Mouse (Mus musculus) WW6 (cell line): ENCODE results near the gene Gabarap.
"Not testable (repeated sequence)": the region's sequence is repeated elsewhere in the genome, so short reads cannot be mapped to it uniquely, and the experiment has no call there.

ENCODE experiments used
- DNase-seq: peaks from one replicate; pipeline ENCODE4 v3.0.0-alpha.2; 2013; ENCODE audit warnings: low read depth, low spot score

The Gabarap gene

DNA sequence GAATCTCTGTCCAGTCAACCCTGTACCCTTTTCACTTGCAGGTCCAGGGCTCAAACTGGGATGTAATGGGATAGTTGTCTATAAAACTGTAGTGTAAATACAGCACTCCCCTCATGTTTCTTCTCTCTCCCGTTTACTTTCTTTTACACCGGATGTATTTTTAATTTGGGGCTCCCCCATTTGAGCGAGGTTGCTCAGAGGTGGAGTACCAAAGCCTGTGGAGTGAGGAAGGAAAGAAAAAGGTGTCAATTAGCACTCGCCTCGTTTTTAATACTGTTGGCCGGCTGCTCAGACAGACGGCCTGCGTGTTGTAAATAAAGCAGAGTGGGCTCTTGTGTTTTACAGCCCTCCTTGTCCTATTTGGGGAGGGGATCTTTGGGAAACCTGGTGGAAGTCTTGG lies 8.7 kb downstream of the Gabarap start:
- no peak for DNase-seq

DNA sequence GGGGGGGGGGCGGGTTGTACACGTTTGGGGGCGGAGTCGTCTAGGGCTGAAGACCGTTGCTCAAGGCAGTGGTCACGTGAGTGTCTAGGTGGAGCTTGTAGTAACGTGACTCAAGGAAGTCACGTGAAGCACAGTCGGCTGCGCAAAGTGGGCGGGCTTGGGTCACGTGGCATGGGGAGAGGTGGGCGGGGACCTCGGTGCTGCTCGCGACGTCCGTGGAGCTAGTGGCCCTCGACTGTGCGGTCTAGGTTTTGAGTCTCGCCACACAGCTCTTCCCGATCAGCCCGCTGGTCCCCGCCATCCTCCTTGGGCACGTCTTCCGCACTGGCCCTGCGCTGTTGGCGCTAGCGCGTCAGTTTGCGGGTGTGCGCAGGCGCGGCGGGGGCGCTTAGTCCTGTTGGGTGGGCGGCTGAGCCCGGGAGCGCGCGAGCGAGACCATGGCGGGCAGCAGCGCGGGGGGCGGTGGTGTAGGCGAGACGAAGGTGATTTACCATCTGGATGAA lies 9.5 kb downstream of the Gabarap start, which contains the start of gene Dvl2:
Gene Dvl2 (plus strand): TSS at position 200 of the 503 bp plus-strand sequence.
- peak; percentile 98 for DNase-seq

DNA sequence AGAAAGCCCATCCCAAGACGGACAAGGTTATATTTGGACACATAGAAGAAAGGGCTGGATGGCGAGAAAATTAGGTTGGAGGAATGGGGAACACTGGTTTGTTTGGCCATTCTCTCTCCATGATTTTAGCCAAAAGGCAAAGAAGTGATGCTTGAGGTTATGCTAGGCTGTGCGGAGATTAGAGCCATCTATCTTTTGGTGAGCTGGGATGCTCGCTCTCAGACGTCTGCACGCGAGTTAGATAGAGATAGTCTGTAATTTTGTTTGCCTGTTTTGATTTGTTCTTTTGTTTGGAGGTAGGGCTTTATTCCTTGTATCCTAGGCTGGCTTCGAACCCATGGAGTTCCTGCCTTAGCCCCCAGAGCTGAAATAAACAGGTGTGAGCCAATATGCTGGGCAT lies 10.2 kb downstream of the Gabarap start:
- no peak for DNase-seq

DNA sequence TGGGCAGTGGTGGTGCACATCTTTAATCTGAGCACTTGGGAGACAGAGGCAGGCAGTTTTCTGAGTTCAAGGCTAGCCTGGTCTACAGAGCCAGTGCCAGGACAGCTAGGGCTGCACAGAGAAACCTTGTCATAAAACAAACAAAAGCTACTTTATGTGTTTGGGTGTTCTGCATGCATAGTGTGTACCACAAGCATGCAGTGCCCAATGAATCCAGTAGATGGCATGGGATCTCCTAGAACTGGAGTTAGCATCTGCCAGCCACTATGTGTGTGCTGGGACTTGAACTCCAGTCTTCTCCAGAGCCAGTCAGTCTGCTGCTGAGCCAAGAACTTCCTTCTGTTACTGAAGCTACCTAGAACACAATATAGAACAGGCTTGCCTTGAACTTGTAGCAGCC lies 10.9 kb downstream of the Gabarap start:
- peak; percentile 52 for DNase-seq

- no peak for DNase-seq
Measured at GRCm38 (mm10) chr11:70002471-70002870, 11.5 kb downstream of the Gabarap start.

GRCm38 (mm10) chr11:70005521-70005920 lies 14.6 kb downstream of the Gabarap start:
- DNase-seq = peak; percentile 40

DNA sequence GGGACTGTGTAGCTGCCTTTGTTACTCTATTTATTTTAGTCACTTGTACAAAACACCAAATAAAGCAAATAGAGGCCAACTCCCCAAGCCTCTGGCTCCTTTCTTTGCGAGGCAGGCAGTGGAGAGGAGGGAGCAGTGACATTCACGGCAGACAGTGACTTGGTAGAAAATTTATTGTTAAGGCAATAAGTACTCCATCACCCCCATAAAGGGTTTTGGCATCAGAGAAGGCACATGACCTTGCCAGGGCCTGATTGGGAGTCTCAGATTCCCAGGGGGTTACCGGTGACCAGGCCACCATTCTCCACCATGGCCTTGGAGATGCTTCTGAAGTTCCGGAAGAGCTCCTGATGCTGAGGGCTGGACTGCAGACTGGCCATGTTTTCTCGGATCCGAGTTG lies 19.1 kb downstream of the Gabarap start:
- no peak for DNase-seq

GRCm38 (mm10) chr11:70010548-70010947 lies 19.6 kb downstream of the Gabarap start:
- no peak for DNase-seq

DNA sequence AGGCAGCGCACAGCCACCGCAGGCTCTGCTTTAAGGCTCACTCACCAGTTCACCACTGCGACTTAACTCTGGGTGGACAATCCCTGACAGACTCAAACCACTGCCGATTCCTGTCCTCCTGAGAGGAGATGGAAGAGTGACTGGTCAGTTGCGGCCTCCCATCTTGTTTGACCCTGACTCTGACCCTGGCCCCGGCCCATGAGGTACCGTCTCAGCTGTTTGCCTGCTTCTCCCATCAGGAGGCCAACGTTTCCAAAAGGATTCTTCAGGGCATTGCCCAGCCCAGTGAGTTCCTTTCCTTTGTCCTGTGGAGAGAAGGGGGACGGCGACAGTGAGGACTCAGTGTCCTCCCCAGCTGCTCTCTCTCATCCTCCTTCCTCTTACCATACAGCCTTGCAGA lies 20.0 kb downstream of the Gabarap start:
- DNase-seq = no peak

DNA sequence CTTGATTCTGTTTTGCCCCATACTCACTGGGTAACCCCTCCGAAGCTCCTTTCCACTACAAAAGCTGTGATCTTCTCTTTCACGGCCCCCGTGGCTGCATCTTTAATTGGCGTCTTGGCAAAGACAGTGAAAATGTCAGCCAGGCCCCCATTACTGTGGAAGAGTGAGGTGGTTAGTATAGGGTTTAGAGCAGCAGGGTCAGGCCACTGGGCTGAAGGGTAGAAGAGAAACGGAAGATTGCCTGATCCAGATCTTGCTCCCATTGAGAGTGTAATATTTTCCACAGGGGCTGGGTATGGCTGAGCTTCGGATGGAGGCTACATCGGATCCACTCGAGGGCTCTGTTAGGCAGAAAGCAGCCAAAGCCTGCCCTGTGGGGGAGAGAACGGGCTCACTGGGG lies 22.0 kb downstream of the Gabarap start:
- DNase-seq = no peak

GRCm38 (mm10) chr11:70013408-70013807 lies 22.5 kb downstream of the Gabarap start:
- DNase-seq = no peak

- no peak for DNase-seq
Measured at GRCm38 (mm10) chr11:70014051-70014450, 23.1 kb downstream of the Gabarap start.

DNA sequence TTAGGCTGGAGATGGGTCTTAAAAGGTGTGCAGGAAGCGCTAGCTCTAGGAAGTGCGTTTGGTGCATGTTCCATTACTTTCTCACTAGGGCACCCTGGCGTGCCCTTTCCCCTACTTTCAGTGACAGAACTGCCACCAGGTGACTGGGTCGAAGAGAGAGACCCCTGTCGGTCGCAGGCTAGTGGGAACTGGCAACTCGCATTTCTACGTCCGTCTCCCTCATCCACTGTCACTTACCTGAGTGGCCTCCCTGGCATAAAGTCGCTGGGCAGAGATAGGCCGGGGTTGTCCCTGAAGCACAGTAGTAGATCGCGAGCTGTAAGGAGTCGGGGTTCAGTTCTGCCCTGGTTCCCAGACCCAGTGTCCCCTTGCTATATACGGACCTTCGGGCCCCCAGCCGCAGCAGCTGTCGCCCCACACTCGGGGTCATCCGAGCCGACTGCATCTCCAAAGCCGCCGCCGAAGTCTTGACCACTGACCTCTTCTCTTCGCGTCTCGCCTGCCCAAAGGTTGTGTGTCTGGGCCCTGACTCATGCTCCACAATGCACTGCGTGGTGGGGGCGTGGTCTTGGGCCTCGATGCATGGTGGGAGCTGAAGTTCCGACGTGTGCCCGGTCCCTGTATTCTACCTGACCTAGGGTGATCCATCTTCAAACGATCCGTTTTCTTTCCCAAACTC lies 24.1 kb downstream of the Gabarap start, which contains the start of gene Acadvl:
Gene Acadvl (minus strand): TSS at position 532 of the 679 bp plus-strand sequence.
- peak; percentile 75 for DNase-seq

- DNase-seq = no peak
Measured at GRCm38 (mm10) chr11:70015677-70016076, 24.7 kb downstream of the Gabarap start.

DNA sequence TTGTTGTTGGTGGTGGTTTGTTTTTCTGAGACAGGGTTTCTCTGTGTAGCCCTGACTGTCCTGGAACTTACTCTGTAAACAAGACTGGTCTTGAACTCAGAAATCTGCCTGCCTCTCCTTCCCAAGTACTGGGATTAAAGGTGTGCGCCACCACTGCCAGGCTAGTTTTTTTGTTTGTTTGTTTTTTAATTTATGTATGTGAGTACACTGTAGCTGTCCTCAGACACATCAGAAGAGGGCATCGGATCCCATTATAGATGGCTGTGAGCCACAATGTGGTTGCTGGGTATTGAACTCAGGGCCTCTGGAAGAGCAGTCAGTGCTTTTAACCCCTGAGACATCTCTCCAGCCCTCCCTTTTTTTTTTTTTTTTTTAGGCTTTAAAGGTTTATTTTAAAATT lies 25.2 kb downstream of the Gabarap start:
- not testable (repeated sequence) for DNase-seq

DNA sequence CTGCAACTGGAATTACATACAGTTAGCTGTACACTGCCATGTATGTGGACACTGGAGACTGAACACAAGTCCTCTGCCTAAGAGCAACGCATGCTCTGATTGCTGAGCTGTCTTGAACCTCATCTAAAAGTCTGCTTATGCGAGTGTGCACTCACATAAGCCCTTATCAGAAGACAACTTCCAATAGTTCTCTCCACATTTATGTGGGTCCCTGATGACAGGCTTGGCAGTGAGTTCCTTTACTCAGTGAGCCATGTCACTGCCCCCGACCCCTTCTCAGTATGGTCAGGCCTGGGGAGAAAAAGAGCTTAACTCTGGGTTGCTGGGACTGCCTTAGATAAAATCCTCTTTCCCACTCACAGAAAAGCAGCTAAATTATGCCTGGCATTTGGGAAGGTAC lies 25.7 kb downstream of the Gabarap start, which contains the start of gene Dlg4:
Gene Dlg4 (plus strand): TSS at position 274 of the 400 bp plus-strand sequence.
- no peak for DNase-seq

DNA sequence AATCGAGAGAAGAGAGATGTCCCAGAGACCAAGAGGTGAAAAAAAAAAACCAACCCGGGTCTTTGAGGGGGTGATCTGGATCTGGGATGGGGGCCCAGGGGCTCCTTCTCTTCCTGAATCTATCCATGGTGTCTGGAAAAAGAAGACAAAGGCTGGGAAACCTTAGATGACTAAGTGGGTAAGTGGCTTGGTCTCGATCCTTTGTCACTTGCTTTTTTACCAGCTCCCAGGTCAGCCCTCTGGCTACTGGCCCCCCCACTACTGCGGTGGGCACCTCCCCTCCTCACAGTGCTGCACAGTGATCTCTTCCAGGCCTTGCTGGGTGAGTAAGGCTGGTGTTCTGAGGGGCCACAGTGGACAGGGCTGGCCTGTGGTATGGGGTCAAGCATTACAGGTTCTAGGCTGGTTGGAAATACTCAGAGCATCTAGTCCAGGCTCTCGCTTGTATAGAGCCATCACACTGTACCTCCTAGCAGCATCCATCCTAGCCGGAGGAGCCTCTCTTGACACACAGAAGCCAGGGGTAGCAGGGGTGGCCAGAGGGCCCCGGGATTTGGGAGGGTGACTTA lies 26.3 kb downstream of the Gabarap start:
- no peak for DNase-seq

DNA sequence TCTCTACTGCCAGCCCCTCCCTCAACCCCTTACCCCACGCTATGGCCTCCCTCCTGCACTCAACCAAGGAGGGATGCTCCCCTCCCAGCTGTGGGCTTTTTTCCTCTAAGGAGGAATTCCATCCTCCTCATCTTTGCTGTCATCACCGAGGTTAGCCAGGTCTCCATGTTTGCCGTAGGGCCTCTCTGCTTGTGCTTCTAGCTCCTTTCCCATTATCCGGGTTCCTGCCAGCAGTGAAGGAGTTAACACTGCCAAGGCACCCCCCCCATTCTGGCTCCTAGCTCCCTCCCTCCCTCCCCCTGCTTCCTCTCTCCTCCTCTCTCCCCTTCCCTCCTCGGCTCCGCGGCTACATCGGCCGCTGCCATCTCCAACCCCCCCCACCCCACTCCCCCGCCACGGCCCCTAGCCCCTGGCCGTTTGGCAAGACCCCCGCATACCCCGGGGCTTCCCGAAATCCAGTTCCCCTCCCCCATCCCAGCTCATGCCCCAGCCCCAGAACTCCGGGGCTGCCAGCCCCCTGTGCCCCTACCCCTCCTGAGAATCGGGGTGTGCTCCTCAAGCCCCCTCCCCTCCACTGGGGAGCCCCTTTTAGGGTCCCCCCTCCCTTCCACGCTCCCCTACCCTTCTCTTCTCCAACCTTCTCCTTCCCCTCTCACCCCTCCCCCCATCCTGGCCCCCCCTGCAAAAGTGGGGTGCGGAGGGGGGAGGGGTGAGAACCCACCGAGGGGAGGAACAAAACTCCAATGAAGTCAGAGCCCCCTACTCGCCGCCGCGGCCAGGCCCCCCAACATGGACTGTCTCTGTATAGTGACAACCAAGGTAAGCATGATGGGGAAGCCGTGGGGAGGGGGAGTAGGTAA lies 27.4 kb downstream of the Gabarap start:
- DNase-seq = no peak

- no peak for DNase-seq
Measured at GRCm38 (mm10) chr11:70019495-70020021, 28.6 kb downstream of the Gabarap start.

DNA sequence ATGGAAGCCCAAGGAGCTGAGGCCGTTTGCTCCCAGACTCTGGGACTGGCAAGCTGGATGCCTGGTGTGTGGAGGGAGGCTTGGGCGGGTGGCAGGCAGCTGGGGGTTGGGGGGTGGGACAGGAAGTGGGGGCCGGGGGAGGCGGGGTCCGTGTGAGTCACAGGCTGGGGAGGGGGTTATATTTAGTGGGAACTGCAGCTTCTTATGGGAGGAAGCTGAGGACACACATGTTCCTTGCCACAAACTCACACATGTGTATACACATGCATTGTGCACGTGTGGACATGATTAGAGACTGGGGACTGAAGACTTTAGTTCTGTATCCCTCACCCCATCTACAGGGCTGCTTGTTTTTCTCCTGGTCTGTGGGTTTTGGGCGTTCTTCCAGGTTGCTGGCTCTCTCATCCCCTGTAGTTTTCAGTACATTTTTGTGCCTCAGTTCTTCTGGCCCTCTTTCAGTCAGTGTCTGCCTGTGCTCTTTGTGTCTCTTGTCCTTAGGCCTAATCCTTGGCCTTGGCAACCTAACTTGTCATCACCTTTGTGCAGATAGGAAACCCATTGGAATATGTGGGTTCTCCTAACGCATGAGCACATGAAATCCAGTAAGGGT lies 29.2 kb downstream of the Gabarap start:
- no peak for DNase-seq

GRCm38 (mm10) chr11:70020731-70021263 lies 29.9 kb downstream of the Gabarap start:
- DNase-seq = peak; percentile 86
